Mouse (Mus musculus) splenic B cell, adult 2 months (primary cell): Measurements from ENCODE around the gene Tnnc2.
A peak's percentile ranks its signal among the peaks of the same experiment; 100 is the strongest.

Experiments used
- DNase-seq: peaks from one replicate; pipeline ENCODE4 v3.0.0-alpha.2; 2011; ENCODE audit warnings: low read depth, low spot score
- H3K27me3 ChIP-seq: 2 replicates; pipeline ENCODE4 v1.6.1; 2012; ENCODE audit warnings: mild to moderate bottlenecking, low read length, moderate library complexity, mixed read lengths; ENCODE audit not compliant: control insufficient read depth, poor library complexity, insufficient read depth, severe bottlenecking
- H3K36me3 ChIP-seq: 2 replicates; pipeline ENCODE4 v1.6.1; 2012; ENCODE audit warnings: mild to moderate bottlenecking, low read length, moderate library complexity, mixed read lengths; ENCODE audit not compliant: control insufficient read depth, poor library complexity, insufficient read depth, severe bottlenecking

The Tnnc2 gene

GRCm38 (mm10) chr2:164787779-164788178 lies 8.0 kb upstream of the Tnnc2 start:
- H3K27me3 ChIP-seq, result no peaks in the 10 kb centered on the region
- H3K36me3 ChIP-seq, result no peaks in the 10 kb centered on the region; the same call in none of the 2 replicates
- DNase-seq, result no peak

DNA sequence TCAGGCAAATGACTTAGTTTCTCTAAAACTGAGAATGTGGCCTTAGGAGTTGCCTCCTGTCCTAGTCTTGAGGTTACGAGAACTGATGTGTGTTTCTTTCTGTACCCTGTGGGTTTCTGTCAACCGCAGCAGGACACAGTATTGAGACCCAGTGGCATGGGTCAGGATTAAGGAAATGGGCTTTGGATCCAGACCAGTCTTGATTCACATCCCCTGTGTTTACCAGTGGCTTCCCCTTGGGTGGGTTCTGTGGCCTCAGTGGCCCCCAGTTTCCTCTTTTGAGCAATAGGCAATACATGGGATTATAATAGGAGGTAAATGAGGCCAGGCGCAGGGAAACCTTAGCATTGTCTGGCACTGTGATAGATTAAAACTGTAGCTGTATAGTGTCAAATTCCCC lies 7.3 kb upstream of the Tnnc2 start:
- H3K27me3 ChIP-seq, result no peaks in the 10 kb centered on the region
- no peak for DNase-seq
- H3K36me3 ChIP-seq, result no peaks in the 10 kb centered on the region; the same call in none of the 2 replicates

GRCm38 (mm10) chr2:164786388-164786885 lies 6.7 kb upstream of the Tnnc2 start:
- no peaks in the 10 kb centered on the region for H3K27me3 ChIP-seq
- DNase-seq, result no peak

GRCm38 (mm10) chr2:164785481-164786387 lies 6.0 kb upstream of the Tnnc2 start, which contains the start of gene Snx21:
Gene Snx21, plus strand, starts transcription at chr2:164785823.
- no peaks in the 10 kb centered on the region; the same call in 1 of the 2 replicates for H3K36me3 ChIP-seq
- DNase-seq, result peak; percentile 73
- H3K27me3 ChIP-seq, result no peaks in the 10 kb centered on the region

More at GRCm38 (mm10) chr2:164786388-164786885, 6.7 kb upstream of the Tnnc2 start:
- no peaks in the 10 kb centered on the region; the same call in 1 of the 2 replicates for H3K36me3 ChIP-seq

GRCm38 (mm10) chr2:164784869-164785420 lies 5.2 kb upstream of the Tnnc2 start:
- Histone ChIP-seq H3K36me3 (no peaks in the 10 kb centered on the region; the same call in 1 of the 2 replicates), H3K27me3 (no peaks in the 10 kb centered on the region)
- DNase-seq, result no peak

GRCm38 (mm10) chr2:164783926-164784581 lies 4.3 kb upstream of the Tnnc2 start:
- Histone ChIP-seq H3K27me3 (no peaks in the 10 kb centered on the region), H3K36me3 (no peaks in the 10 kb centered on the region; the same call in 1 of the 2 replicates)
- DNase-seq, result peak; percentile 50

DNA sequence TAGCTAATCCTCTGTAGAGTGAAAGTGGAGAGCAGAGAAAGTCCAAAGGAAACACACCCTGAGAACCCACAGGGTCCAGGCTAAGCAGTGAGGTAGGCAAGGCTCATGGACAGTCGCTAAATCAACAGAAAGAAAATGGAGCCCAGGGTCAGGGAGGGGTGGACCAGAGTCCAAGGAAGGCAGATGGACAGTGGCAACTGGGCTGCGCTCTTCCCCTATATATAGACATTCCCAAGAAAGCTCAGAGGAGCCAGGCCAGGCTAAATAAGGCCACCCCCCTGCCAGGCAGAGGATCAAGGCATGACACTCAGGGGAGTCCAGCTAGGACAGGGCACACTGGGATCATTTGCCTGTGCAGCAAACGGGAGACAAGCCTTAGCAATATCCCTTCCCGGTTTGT lies 2.1 kb upstream of the Tnnc2 start:
- Histone ChIP-seq H3K27me3 (no peaks in the 10 kb centered on the region), H3K36me3 (no peaks in the 10 kb centered on the region)
- DNase-seq, result no peak

DNA sequence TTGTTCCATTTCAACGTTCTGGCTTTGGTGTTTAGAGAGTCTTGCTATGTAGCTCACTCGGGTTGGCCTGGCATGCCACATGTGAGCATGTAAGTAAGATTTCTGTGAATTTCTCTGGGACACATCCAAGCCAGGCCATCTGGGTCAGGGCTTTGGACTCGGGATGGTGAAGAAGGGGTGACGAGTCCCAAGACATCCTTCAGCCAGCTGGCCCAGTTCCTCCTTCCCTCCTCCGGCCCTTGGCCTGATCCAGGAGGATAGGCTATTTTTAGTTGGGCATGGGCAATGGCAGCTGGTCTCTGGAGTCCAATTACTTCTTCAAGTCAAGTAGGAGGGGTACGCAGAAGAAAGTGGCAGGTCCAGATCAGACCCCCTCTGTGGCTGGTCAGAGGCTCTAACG lies 958 bp downstream of the Tnnc2 start:
- Histone ChIP-seq H3K27me3 (no peaks in the 10 kb centered on the region), H3K36me3 (no peaks in the 10 kb centered on the region)
- no peak for DNase-seq

- DNase-seq, result no peak
- Histone ChIP-seq H3K27me3 (no peaks in the 10 kb centered on the region), H3K36me3 (no peaks in the 10 kb centered on the region)
Measured at GRCm38 (mm10) chr2:164778015-164778287, 1.8 kb downstream of the Tnnc2 start.

GRCm38 (mm10) chr2:164777246-164778014 lies 2.3 kb downstream of the Tnnc2 start:
- Histone ChIP-seq H3K27me3 (no peaks in the 10 kb centered on the region), H3K36me3 (no peaks in the 10 kb centered on the region)
- DNase-seq, result no peak

GRCm38 (mm10) chr2:164776801-164777200 lies 3.0 kb downstream of the Tnnc2 start:
- no peaks in the 10 kb centered on the region for H3K27me3 ChIP-seq
- DNase-seq, result no peak
- no peaks in the 10 kb centered on the region for H3K36me3 ChIP-seq

- no peak for DNase-seq
- H3K36me3 ChIP-seq, result no peaks in the 10 kb centered on the region
- H3K27me3 ChIP-seq, result no peaks in the 10 kb centered on the region
Measured at GRCm38 (mm10) chr2:164776130-164776529, 3.6 kb downstream of the Tnnc2 start.

- H3K36me3 ChIP-seq, result no peaks in the 10 kb centered on the region
- no peak for DNase-seq
- no peaks in the 10 kb centered on the region for H3K27me3 ChIP-seq
Measured at GRCm38 (mm10) chr2:164773989-164774364, 5.8 kb downstream of the Tnnc2 start.

DNA sequence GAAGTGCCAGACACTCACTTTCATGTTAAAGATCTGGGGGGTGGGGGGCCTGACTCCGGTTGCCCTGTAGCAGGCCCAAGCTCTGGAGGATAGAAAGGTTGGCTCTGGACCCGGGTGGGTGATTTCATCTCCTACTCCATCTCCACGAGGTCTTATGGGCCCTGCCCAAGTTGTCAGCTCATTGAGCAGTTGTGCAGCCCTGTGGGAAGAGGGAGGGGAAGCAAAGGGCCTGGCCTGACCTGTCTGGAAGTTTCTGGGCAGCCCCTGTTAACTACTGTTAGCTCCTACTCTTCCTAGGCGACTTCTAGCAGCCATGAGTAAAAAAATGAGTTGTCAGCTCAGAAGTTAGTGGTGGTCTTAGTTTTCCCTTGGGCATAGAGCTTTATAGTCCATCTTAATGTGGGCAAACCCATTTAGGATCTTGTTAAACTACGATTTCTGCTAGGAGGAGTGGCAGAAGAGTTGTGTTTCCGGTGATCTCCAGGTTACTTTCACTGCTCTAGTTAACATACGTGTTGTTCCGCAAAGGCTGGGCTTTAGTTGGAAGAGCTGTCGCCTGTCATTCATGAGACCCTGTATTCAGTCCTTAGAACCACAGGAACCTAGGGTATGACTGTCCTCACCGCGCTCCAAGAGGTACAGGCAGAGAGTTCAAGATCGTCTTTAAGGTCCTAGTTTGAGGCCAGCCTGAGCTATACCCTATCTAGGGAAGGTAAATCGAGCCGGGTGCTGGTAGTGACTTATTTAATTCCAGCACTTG lies 6.4 kb downstream of the Tnnc2 start:
- Histone ChIP-seq H3K36me3 (no peaks in the 10 kb centered on the region), H3K27me3 (no peaks in the 10 kb centered on the region)
- DNase-seq, result no peak
